Mouse (Mus musculus) spleen, adult 2 months (tissue): ENCODE measurements around the gene Hspb11.

Experiments used
- CTCF ChIP-seq: fragments of 200-500 bp; IDR thresholded peaks from 2 replicates; pipeline ENCODE4 v1.5.1; 2011; ENCODE audit warnings: mild to moderate bottlenecking, inconsistent platforms; ENCODE audit not compliant: insufficient read depth, insufficient read length, insufficient replicate concordance; ENCODE audit errors: extremely low read depth
- POLR2A ChIP-seq: fragments of 200-500 bp; IDR thresholded peaks from 2 replicates; pipeline ENCODE4 v1.6.1; 2011; ENCODE audit warnings: low read depth, low read length, inconsistent platforms

DNA sequence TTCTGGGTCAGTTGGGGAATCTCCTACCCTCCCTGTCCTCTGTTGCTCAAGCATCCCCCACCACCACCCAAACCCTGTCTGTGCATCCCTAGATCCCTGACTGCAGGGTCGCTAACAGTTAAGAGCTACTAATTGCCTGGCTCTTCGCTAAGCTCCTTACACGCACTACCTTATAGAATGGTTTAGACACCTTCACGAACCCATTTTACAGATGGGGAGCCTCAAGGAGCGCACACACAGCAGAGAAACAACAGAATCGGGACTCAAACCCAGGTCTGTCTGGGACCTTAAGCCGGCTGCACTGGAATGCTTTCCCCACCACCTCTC is 61.0 kb downstream of the Hspb11 start:
- TF ChIP-seq POLR2A (no peak), CTCF (no peak)
